Mouse (Mus musculus) CH12F3 (cell line): Measurements from ENCODE around the gene Mfap1a.
"Not testable (repeated sequence)": the region's sequence is repeated elsewhere in the genome, so short reads cannot be mapped to it uniquely, and the experiment has no call there.

Experiments
- in situ Hi-C: fragments of 300-500 bp; cut with MboI; formaldehyde crosslinking; loops from 2 replicates; pipeline ENCODE4 v1.14.3; 2020; ENCODE audit warnings: low sequenced_read_pairs

The Mfap1a gene

GRCm38 (mm10) chr2:121477491-121478266, 28.8 kb downstream of the Mfap1a start:
- in situ Hi-C loops, result no loop called here

DNA sequence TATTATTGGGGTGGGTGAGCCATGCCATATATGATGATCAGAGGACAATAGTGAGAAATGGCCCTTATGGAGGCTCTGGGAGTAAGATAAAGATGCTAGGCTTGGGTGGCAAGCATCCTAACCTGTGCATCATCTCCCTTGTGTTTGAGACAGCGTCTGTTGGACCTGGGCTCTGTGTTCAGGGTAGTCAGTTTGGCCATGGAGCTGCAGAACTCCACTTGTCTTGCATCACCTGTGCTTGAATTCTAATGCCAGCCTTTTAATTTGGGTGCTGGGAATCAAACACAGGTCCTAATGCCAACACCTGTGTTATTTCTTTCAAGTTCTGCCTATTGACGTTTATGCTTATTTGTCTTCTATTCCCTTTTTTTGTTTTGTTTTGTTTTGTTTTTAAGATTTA, 31.2 kb downstream of the Mfap1a start:
- in situ Hi-C loops, result not testable (repeated sequence)

DNA sequence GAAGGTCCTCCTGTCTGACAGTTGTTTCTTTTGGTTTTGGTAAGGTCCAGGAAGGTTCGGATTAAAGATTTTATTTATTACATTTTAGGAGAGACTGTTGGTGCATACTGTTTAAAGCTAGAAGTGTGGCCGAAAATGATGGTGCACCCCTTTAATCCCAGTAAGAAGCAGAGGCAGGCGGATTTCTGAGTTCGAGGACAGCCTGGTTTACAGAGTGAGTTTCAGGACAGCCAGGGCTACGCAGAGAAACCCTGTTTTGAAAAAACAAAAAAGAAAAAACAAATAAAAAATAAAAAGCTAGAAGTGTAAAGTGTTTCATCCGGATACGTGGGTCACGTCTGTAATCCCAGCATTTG, 32.3 kb downstream of the Mfap1a start:
- in situ Hi-C loops, result no loop called here

DNA sequence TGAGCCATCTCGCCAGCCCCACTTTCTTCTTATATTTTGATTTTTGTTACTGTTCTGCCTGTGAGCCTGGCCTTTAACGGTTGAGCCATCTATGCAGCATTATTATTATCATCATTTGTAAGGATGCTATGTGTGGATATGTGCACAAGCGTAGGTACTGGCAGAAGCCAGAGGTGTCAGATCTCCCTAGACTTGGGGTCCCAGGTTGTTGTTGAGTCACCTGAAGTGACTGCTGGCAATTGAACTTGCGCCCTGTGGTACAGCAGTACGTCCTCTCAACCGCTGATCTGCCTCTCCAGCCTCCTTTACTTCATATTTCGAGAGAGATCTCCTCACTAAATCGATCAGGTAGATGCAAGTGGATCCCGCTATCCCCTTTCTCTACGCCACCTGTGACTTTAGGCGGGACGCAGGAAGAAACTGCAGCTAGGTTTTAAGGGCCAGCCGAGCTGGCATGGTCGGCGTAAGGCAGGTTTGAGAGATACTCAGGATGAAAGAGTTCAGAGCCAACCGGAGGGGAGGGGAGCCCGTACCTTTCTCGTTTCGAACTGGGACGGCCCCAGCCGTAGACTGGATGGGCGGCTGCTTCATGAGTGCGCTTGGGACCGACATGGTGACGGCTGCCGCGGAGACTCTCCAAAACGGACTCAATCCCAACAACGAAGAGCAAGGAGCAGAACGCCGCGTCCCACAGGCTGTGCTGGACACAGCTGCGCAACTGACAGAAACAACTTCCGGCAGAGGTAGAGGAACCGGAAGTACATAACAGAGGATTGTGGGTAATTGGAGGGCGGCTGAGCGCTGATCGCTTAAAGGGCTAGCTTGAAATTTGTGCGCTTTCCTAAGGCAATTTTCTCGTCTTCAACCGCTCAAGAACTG, 32.9 kb downstream of the Mfap1a start, which contains the start of gene Mfap1b:
Mfap1b (minus strand) TSS at position 767 of the 879 bp plus-strand sequence.
- in situ Hi-C loops, result not testable (repeated sequence)

GRCm38 (mm10) chr2:121472783-121473182, 33.7 kb downstream of the Mfap1a start:
- in situ Hi-C loops, result not testable (repeated sequence)

- in situ Hi-C loops, result not testable (repeated sequence)
Measured at GRCm38 (mm10) chr2:121468982-121469381, 37.5 kb downstream of the Mfap1a start.

- in situ Hi-C loops, result no loop called here
Measured at GRCm38 (mm10) chr2:121460071-121460470, 46.4 kb downstream of the Mfap1a start.

DNA sequence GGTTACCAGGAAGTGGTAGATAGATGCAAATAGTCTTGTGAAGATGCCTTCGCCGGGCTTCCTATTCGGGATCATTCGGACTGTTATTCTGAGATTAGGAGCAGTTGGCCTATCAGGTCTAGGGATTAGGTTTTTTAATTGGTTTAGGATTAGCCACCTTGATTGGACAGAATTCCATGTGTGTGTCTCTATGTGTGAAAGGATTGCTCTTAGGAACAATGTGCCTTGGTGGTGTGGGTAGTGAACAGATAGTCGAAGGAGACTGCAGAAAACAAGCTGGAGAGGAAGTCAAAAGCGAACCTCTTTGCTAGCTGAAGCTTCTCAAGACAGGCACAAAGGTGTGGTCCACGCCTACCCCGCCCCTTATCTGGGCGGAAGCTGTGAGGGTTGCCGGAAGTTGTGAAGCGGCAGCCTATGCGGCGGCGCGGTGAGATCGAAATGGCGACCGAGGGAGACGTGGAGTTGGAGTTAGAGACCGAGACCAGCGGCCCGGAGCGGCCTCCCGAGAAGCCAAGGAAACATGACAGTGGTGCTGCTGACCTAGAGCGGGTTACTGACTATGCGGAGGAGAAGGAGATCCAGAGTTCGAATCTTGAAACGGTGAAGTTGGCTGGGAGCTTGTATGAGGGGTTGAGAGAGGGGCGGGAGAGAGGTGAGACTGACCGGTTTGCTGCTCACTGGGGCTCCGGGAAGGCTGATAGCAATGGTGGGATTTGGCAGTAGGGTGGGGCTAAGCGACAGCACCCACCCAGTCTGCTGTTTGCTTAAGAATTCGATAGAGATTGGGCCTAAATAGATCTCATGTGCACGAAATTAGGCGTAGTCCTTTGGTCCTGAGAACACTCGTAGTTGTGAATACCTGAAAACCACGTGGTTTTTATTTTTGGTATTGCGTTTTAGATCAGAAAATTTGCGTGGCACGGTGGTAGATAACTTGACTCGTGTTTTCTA, 49.5 kb downstream of the Mfap1a start, which contains the start of gene Serinc4:
Serinc4 (minus strand) TSS at position 90 of the 951 bp plus-strand sequence.
- in situ Hi-C loops, result no loop called here

DNA sequence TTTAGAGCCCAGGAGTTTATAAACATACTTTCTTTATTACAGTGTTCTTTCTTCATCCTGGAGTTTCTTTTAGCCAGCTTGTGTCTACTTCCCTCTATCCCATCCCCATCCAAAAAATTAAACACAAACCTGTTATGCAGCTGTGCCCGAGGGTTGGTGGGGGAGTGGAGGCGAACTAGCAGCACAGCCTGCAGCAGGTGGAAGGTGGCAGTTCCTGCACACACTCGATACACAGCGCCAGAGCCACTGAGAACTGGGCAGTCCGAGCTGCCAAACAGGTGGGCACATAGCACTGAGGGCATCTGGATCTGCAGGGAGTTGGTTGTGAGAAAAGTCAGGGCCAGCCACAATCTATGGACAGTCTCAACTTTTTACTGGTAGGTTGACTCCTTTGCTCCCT, 50.9 kb downstream of the Mfap1a start:
- in situ Hi-C loops, result no loop called here

DNA sequence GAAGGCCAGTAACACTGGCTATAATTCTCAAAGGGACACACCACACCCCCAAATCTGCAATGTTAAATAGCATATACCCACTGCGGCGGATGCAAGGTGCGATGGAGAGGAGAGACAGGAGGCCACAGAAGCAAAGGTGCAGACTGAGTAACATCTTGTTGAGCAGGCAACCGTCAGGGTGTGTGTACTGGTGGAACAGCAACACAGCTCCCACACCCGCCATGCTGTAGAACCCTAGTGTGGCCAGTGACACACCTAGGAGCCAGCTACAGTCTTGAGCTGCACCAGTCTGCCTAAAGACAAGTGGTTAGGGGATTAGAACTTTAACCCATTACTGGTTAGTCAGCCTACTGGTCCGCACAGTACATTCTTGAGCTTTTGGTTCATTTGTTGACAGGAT, 52.5 kb downstream of the Mfap1a start:
- in situ Hi-C loops, result no loop called here

DNA sequence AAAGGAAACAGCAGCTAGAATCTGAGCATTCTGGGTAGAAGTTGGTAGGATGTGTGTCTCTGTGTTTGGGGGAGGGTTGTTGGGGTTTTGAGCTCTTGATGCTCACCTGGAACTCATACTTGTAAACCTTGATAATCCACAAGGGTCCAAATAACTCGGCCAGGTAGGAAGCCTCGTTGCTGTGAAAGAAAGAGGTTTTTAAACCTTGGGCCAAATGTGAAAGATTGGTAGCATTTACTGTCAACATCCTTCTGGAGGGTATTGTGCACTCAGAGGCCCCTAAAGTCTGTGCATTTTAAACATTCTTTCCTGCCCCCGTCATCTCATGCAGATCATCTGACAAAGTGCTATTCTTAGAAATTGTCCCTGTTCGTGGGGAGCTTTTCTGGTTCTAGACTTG, 53.5 kb downstream of the Mfap1a start, which contains the start of gene Hypk:
Hypk (plus strand) TSS at position 301 of the 400 bp plus-strand sequence.
- in situ Hi-C loops, result no loop called here

DNA sequence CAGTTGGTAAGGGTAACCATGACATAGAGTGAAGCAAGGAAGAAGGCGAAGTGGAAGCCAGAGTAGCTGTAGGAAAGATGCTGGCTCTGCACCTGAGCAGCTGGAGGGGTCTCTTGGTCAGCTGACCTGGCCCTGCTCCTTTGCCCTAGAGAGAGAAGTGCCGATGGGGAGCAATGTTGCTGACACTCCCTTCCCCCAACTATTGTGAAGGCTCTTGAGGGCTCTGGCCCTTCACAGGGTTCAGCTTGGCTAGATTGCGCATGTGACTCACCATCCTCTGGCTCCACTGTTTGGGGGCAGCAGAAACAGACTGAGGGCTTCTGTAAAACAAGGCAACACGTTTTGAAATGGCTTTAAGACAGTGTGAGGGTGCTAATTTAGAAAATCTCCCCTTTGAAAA, 54.1 kb downstream of the Mfap1a start:
- in situ Hi-C loops, result no loop called here

DNA sequence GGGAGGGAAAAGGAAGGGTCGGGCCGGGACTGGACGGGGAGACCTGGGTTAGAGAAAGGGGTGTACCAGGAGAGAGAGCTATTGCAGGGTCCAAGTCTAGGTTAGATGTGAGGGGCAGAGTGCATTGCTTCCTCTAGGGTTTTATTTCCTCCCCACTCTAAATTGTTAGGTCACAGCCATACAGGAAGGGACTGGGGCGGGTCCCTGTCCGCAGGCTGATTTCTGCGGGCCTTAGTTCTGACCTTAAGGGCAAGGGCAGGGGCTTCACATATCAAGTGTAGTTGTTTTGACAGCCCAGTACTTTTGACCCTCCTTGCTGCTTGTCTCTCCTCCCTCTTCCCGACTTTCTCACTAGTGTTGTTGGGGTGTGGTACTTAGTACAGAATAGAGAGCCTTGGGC, 56.4 kb downstream of the Mfap1a start:
- in situ Hi-C loops, result no loop called here

- in situ Hi-C loops, result no loop called here
Measured at GRCm38 (mm10) chr2:121449545-121450011, 56.9 kb downstream of the Mfap1a start.

DNA sequence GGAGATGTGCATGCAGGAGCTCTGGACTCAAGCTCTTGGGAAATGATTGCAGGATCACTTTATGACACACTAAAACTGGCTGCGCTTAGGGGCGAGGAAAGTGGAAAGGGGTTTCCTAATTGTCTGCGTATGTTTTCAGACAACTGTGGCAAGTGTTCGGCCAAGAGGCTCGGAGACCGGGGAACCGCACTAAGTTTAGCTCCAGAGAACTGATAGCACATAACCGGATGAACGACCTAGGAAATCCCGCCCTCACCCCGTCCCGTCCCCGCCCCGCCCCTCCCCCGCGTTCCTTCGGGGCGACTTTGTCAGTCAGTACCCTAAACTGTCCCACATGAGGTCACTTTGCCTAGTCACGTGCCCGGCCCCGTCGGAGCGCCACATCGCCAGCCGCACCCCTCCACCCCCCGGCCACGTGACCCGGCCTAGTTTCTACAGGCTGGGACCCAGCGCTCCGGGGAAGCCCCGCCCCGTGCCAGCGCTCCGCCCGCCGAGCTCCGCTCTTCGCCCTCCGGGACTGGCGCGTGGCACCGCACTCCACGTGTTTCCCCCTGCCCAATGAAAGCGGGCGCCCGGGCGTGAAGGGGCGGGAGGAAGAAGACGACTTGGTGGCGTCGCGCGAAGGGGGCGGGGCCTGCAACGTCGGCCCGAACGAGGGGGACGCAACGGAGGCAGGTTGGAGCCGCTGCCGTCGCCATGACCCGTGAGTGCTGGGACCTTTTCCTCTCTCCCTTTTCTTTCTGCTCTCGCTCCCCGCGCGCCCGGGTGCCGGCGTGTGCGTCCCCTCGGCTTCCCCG, 57.5 kb downstream of the Mfap1a start, which contains the start of gene Serf2:
Serf2 (plus strand) TSS at position 457 of the 797 bp plus-strand sequence.
- in situ Hi-C loops, result no loop called here

GRCm38 (mm10) chr2:121448136-121448535, 58.3 kb downstream of the Mfap1a start:
- in situ Hi-C loops, result no loop called here

- in situ Hi-C loops, result no loop called here
Measured at GRCm38 (mm10) chr2:121447006-121447405, 59.5 kb downstream of the Mfap1a start.

GRCm38 (mm10) chr2:121446506-121446905, 60.0 kb downstream of the Mfap1a start:
- in situ Hi-C loops, result no loop called here

DNA sequence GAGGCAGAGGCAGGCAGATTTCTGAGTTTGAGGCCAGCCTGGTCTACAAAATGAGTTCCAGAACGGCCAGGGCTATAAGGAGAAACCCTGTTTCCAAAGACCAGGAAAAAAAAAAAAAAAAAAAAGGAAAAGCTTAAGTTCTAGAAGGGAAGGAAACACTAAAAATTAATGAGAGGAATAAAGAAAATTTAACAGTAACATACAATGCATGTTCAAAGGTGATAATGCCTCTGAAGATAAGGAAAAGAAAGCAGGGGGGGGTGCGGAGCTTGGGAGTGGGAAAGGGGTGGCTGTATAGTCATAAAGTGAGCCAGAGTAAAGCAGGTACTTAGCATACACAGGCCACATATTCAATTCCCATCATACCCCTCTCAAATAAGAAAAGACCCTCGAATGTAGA, 61.3 kb downstream of the Mfap1a start:
- in situ Hi-C loops, result no loop called here

- in situ Hi-C loops, result no loop called here
Measured at GRCm38 (mm10) chr2:121444178-121444577, 62.3 kb downstream of the Mfap1a start, which contains the start of gene Ell3. Ell3 (minus strand) TSS chr2:121444278.
